Mouse (Mus musculus) megakaryocyte, embryonic 14.5 days (primary cell): Measurements from ENCODE around the gene Yif1b. TPM values are rescaled to one million over a fixed set of nuclear protein-coding genes. Genes with fewer than 3 reads are reported as not detected.

Experiments
- H3K27me3 ChIP-seq: replicated peaks from 2 replicates; pipeline ENCODE3; 2012; ENCODE audit warnings: inconsistent platforms
- H3K36me3 ChIP-seq: replicated peaks from 2 replicates; pipeline ENCODE3; 2012; ENCODE audit warnings: low read length, inconsistent platforms, mixed read lengths
- H3K4me1 ChIP-seq: 2 replicates; pipeline ENCODE4 v1.6.1; 2012; ENCODE audit warnings: inconsistent platforms
- H3K4me3 ChIP-seq: replicated peaks from 2 replicates; pipeline ENCODE3; 2012; ENCODE audit warnings: moderate library complexity, mild to moderate bottlenecking, inconsistent platforms
- H3K9me3 ChIP-seq: 2 replicates; pipeline ENCODE4 v1.6.1; 2012; ENCODE audit warnings: inconsistent platforms
- FLI1 ChIP-seq: IDR thresholded peaks from 2 replicates; pipeline ENCODE4 v1.6.1; 2012; ENCODE audit warnings: low read length, inconsistent platforms, mixed read lengths
- GATA1 ChIP-seq: IDR thresholded peaks from 3 replicates; pipeline ENCODE4 v1.6.1; 2012; ENCODE audit warnings: mixed read lengths, low read length, inconsistent platforms, borderline replicate concordance
- polyA plus RNA-seq: library from polyadenylated mRNA; stranded (reverse); fragments of >175 nt; gene quantifications from 2 replicates; pipeline ENCODE4 v1.2.3, GENCODE M21; 2012; ENCODE audit warnings: low replicate concordance; ENCODE audit not compliant: insufficient read depth

Yif1b gene
- polyA plus RNA-seq, 1 experiment, result 1,324 TPM

DNA sequence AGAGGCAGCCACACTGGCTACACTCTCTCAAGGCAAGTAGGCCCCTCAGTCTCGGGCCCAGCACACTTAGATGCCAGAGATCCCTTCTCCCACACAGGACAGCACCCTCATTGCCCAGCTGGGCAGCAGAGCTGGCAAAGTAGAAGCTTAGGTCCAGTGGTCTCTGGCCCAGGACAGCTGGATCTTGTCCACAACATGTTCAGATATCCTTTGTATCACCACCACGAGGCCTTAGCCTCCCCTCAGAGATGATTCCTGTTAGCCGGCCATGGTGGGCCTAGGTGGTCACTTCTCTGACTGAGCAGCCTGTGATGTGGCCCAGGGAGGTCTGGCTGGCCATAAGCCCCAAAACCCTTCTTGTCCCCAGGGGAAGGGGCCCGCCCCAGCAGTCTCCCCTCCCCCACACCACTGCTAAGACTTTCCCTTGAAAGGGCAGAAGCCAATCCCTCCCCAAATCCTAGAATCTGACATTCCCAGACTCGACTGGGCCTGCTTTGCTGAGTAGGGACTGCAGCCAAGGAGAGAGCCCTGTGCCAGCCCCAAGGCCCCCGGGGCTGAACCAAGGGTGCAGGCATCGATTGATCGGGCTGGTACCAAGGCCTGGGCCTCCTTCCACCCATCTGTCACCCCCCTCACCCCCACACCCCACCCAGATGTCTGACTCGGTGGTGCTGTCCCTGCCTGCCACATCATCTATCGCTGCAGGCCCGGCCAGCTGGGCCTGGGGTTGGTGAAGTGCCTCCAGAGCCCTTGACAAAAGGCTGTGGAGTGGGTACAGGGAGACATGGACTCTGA lies 52.8 kb downstream of the Yif1b start:
- TF ChIP-seq GATA1 (no peak), FLI1 (no peak)
- H3K27me3 ChIP-seq, result peaks cover 54% of the 10 kb centered on the region

DNA sequence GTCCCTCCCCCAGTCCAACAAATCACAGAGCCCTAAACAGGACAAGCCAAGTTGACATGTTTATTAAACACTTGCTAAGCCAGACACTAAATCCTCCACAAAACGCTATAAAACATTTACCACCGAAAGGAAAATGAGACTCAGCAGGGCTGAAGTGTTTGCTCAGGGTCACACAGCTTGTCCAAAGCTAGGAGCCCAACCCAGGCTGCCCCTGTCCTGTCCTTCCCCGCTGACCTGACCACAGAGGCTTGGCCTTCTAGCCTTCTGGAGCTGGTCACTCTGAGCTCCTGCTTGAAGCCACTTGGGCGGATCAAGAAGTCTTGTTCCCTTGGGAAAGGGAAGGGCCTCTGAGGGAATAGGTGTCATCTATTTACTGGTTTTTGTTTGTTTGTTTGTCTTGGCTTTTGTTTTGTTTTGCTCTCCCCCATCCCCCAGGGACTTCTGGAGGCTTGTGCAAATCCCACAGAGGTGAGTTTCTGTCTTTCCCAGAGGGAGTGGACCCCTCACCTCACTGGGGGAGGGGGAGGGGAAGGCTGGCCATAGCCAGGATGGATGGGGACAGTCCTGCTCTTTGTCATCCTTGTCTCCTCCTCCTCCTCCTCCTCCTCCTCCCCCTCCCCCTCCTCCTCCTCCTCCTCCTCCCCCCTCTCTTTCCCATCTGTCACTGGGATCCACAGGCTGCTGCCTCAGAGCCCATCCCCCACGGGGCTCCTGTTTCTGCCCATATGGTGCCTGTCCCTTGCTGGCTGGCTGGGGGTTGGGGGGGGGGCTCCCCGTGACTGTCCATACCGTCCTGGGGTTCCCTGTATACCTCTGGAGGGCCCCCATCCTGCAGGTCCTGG lies 53.7 kb downstream of the Yif1b start:
- Histone ChIP-seq H3K36me3 (no peaks in the 10 kb centered on the region), H3K27me3 (peaks cover 54% of the 10 kb centered on the region)
- TF ChIP-seq FLI1, result no peak
- no peak for TF ChIP-seq GATA1

More for the DNA sequence above, 52.8 kb downstream of the Yif1b start:
- Histone ChIP-seq H3K36me3 (no peaks in the 10 kb centered on the region), H3K4me1 (peaks cover 76% of the 10 kb centered on the region), H3K9me3 (no peaks in the 10 kb centered on the region), H3K4me3 (no peak overlapping the region)

DNA sequence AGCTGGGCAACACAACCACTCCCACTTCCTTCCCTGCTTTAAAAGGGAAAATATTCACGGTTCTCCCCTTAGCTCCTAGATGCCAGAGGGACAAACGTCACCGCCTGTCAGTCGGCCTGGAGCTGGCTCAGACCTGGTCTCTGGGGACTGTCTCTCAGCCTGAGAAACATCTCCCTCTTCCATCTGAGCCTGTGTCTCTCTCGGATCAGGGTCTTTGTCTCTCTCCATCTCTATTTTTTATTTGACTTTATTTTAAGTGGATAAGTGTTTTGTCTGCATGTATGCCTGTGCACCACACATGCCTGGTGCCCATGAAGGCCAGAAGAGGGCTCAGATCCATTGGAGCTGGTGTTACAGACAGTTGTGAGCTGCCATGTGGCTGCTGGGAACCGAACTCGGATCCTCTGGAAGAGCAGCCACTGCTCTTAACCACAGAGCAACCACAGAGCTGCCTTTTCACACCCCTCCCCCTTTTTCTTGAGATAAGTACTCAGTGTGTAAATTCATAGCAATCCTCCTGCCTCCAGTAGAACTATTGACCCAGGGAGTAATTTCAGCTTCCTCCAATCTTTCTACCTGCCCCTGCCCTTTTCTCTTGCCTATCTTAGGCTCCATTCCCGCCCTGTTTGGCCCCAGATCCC lies 54.4 kb downstream of the Yif1b start:
- H3K4me3 ChIP-seq, result peak overlapping the region; percentile 23
- no peaks in the 10 kb centered on the region for H3K36me3 ChIP-seq
- H3K27me3 ChIP-seq, result peaks cover 47% of the 10 kb centered on the region
- H3K9me3 ChIP-seq, result no peaks in the 10 kb centered on the region
- TF ChIP-seq GATA1 (no peak), FLI1 (no peak)
- H3K4me1 ChIP-seq, result peaks cover 79% of the 10 kb centered on the region

More for the DNA sequence above, 53.7 kb downstream of the Yif1b start:
- H3K9me3 ChIP-seq, result no peaks in the 10 kb centered on the region
- H3K4me3 ChIP-seq, result peak overlapping the region; percentile 23
- peaks cover 81% of the 10 kb centered on the region for H3K4me1 ChIP-seq

DNA sequence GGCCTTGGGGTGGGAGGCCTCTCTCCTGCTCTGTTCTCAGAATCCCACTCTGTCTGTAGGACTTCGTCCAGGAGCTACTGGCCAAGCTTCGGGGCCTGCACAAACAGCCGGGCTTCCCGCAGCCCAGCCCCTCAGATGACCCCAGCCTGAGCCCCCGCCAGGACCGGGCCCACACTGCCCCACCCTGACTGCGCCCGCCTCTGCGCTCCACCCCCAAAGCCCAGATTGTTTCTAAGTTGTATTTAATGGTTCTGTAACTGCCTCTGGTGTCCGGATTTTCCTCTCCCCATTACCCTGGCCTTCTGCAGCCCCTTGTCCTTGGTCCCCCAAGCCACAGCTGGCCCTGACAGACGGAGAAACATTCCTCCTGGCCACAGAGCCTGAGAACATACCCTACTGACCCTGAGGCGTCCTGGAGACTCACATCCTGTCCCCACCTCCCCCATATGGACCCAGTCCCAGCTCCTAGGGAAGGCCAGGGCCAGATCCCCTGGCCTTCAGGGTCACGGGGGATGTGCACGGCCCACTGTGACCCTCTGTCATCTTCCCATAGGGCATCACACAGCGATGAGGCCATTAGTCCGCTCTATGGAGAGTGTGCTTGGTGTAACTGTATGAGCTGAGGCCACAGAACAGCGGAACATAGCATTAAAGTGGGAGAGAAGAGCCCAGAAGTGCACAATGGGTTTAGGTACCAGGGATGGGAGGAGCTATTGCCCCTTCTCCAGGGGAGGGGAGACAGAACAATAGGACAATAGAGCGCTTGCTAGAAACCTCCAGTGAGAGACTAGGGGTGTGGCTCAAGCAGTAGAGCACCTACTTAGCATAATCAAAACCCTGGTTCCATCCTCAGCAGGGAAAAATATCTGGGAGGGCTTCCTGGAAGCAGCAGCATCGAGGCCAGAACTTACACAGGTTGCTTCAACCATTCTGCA lies 55.3 kb downstream of the Yif1b start:
- no peaks in the 10 kb centered on the region for H3K36me3 ChIP-seq
- H3K27me3 ChIP-seq, result peaks cover 45% of the 10 kb centered on the region
- no peak overlapping the region for H3K4me3 ChIP-seq
- TF ChIP-seq GATA1 (no peak), FLI1 (no peak)
- H3K9me3 ChIP-seq, result no peaks in the 10 kb centered on the region
- peaks cover 73% of the 10 kb centered on the region for H3K4me1 ChIP-seq

DNA sequence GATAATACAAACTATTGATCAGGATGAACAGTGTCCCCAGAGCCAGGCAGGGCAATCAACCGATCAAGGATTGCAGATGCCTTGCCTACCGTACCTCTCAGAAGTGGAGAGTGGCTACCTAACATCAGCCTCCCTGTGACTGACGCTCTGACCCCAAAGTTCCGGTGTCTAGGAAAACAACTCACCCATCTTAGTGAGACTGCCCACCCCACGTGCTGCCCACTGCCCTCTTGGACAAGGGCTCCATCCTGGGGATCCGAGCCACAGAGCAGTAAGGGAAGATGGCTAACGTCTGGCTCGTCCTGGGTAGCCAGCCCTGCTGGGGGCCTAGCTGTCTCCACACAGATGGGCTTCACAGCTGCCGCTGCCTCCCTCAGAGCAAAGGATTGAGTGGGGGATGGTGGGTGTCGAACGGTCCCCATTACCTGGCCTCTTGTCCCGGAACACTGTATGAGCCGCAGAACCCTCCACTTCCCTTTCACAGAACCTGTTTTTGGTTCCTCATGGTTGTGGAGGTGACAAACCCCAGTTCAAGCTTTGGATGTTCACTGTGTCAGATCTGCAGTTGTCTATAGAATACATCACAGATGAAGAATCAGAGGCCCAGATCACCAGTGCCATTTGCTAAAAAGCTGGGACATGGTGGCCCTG lies 56.1 kb downstream of the Yif1b start:
- Histone ChIP-seq H3K27me3 (peaks cover 50% of the 10 kb centered on the region), H3K4me1 (peaks cover 65% of the 10 kb centered on the region), H3K4me3 (no peak overlapping the region), H3K9me3 (no peaks in the 10 kb centered on the region), H3K36me3 (no peaks in the 10 kb centered on the region)
- TF ChIP-seq GATA1 (no peak), FLI1 (no peak)

DNA sequence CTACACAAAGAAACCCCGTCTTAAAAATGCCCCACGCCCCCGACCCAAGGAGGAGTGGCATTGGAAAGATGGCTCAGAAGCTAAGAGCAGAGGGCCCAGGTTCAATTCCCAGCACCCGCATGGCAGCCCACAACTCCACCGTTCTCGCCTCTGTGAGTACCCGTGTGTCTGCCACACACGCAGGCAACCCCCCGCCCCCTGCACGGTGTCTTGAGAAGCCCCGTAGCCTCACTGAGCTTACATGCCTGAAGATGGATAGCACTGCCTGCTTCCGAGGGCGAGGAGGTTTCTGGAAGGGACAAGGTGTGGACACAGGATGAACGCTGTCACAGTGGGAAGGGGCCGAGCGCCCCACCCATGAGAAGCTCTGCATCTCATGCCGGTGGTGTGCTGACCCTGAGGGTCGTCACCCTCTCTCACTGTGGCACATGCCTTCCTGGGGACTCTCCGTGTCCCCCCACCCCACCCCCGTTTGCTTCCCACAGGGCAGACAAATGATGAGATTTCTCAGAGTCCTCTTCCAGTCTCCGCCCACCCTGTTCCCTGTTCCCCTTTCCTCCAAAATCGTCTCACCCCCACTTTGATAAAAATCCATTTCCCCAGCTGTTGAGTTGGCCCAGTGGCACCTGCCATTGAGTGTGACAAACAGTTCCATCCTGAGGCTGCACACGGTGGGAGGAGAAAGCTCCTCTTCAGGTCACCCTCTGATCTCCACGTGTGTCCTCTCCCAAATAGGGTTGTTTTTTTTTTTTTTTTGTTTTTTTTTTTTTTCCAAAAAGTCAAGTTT lies 57.9 kb downstream of the Yif1b start:
- H3K27me3 ChIP-seq, result peaks cover 50% of the 10 kb centered on the region
- peaks cover 49% of the 10 kb centered on the region for H3K4me1 ChIP-seq

DNA sequence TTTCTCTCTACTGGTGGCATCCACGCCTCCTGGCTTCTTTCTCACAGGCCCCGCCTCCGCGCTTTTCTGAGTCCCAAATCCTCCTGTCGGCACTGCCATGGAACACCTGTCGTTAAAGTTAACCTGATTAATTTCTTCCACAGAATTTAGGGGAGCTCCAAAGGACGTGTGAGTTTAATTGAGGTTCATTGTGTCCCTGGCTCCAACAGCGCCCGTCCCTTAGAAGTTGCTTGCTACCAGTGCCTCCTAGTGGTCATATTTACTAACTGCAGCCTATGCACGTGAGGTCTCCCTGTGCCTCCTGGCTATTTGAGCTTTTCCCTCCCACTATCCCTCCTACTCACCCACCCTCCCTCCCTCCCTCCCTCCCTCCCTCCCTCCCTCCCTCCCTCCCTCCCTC lies 58.9 kb downstream of the Yif1b start:
- H3K4me3 ChIP-seq, result peak overlapping the region; percentile 28
- H3K4me1 ChIP-seq, result peaks cover 43% of the 10 kb centered on the region
- TF ChIP-seq GATA1, result no peak
- no peak for TF ChIP-seq FLI1
- H3K27me3 ChIP-seq, result peaks cover 53% of the 10 kb centered on the region
- H3K36me3 ChIP-seq, result no peaks in the 10 kb centered on the region
- no peaks in the 10 kb centered on the region for H3K9me3 ChIP-seq

More for the DNA sequence above, 57.9 kb downstream of the Yif1b start:
- H3K4me3 ChIP-seq, result no peak overlapping the region
- H3K9me3 ChIP-seq, result no peaks in the 10 kb centered on the region
- no peaks in the 10 kb centered on the region for H3K36me3 ChIP-seq
- TF ChIP-seq FLI1, result no peak
- no peak for TF ChIP-seq GATA1

Other genes starting within 250 kb of the Yif1b start
- gene Ryr1, start 113.2 kb upstream of the Yif1b start, polyA plus RNA-seq, result 0.12 TPM in 1 of 2 replicates, not detected in the other
- gene Rasgrp4, start 103.5 kb upstream of the Yif1b start, polyA plus RNA-seq, result 1.9 and 7.5 TPM in 2 replicates
- gene Fam98c, start 82.1 kb upstream of the Yif1b start, polyA plus RNA-seq, result 75.5 and 135 TPM in 2 replicates
- 16.0 and 26.1 TPM in 2 replicates for gene Ggn, start 68.1 kb upstream of the Yif1b start, polyA plus RNA-seq
- gene Spred3, start 67.9 kb upstream of the Yif1b start, polyA plus RNA-seq, result 5.9 and 7.0 TPM in 2 replicates
- gene Psmd8, start 57.6 kb upstream of the Yif1b start, polyA plus RNA-seq, result 131 and 177 TPM in 2 replicates
- 0.19 and 0.61 TPM in 2 replicates for gene Catsperg1, start 24.3 kb upstream of the Yif1b start, polyA plus RNA-seq
- 32.5 and 42.2 TPM in 2 replicates for gene Kcnk6, start 5.8 kb upstream of the Yif1b start, polyA plus RNA-seq
- gene 2200002D01Rik, start 10.1 kb downstream of the Yif1b start, polyA plus RNA-seq, result 0.46 TPM in 1 of 2 replicates, not detected in the other
- 19.9 and 37.0 TPM in 2 replicates for gene Spint2, start 43.6 kb downstream of the Yif1b start, polyA plus RNA-seq
- 12.7 and 22.8 TPM in 2 replicates for gene Ppp1r14a, start 51.0 kb downstream of the Yif1b start, polyA plus RNA-seq
- 1.2 TPM in 1 of 2 replicates, not detected in the other for gene Dpf1, start 65.6 kb downstream of the Yif1b start, polyA plus RNA-seq